Mouse (Mus musculus) gastrocnemius, postnatal 25 days (tissue): Measurements from ENCODE around the gene Anxa3. TPM values are rescaled to one million over a fixed set of nuclear protein-coding genes. Genes with fewer than 3 reads are reported as not detected.

Source experiments
- DNase-seq: peaks from one replicate; pipeline ENCODE4 v3.0.0; 2022
- long read RNA-seq, 2 experiments: library from polyadenylated mRNA; stranded (forward); transcript quantifications; one replicate each; pipeline ENCODE4 v2.0.0; 2021
- total RNA-seq, 2 experiments: library from RNA; stranded (reverse); gene quantifications; 1 replicate in 1 of 2; 2 replicates in 1 of 2; pipeline ENCODE4 v1.2.3; 2021

Anxa3 gene
- 10 to 100 TPM; 20.2 to 20.5 TPM for total RNA-seq
- long read RNA-seq, experiment 1, transcript Anxa3-201 (13 exons, 1,595 nt): major isoform, 12 of 14 reads
- long read RNA-seq, experiment 1, partial matches to known transcripts: 1 of 14 reads
- long read RNA-seq, experiment 1, other reads (novel, unspliced or antisense): 1 of 14 reads
- long read RNA-seq, experiment 2, transcript Anxa3-201 (13 exons, 1,595 nt): major isoform, 15 of 15 reads
- long read RNA-seq, experiment 2, partial matches to known transcripts: 0 of 15 reads
- long read RNA-seq, experiment 2, other reads (novel, unspliced or antisense): 0 of 15 reads

DNA sequence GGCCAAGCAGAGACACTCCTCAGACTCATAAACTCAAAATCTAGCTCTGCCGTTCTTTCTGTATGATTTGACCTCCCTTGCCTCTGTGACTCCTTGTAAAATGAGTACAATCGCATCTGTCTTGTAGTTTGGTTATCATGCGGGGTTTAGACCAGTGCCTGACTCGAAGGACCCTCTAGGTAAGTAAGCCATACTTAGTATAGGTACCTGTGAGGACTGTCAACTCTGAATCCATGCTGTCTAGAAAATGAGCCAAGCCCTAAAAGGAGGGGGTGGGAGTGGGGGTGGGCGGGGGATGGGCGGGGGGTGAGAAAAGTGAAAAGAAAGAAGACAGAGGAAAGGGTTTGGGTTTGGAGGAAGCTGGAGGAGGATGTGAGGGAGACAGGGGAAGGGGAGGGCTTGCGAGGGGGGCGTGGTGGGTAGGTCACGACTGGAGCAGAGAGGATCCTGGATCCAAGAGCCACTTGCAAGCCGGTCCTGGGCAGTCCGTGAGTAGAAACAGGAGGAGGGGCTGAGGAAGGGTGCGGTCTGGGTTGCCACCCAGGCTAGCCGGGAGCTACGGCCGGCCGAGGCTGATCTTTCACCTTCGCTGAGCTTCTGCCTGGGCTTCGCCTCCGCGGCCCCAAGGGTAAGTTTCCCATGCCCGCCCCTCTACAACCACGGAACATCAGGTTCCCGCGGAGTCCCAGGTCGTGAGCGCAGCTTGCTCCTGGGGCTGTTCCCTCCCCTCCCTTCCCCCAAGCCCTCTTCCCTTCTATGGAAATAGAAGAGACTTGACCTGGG, at the start of gene Anxa3:
Gene Anxa3 (plus strand): TSS at position 404 of the 783 bp plus-strand sequence.
- DNase-seq: peak; percentile 71

DNA sequence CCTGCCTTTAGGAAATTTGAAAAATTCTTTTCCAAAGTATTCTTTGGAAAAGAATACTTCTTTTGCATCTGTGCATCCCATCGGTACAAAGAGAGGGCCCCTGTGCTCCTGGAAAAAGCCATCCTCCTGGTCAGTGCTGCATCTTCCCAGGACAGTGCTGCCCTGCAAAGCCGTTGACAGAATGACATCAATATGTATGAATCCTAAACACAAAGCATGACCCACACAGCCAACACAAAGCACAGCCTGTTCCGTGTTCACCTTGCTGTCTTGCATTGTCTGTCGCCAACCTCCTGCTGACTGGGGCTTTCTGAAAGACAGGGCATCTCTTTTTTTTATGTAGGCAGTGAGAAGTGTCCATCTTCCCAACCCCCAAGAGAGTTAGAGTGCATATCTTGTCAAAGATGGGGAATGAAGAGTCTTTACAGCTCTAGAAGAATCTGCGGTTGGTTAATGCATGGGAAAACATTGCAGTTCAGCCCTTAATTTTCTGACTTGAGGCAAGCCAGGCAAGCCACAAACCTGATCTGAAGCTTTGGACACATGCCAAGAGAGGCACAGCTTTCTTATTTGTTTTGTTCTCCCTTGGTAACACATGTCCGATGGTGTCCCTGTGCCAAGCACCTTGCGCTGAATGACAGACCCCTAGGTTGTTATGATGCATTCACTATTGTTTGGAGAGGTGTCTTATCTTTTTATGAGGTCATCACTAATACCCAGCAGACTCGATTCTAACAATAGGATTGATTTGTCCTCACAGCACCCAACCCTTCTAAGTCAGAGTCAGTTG, 45.7 kb upstream of the Anxa3 start:
- no peak for DNase-seq

GRCm38 (mm10) chr5:96757615-96758014, 35.5 kb upstream of the Anxa3 start:
- no peak for DNase-seq

DNA sequence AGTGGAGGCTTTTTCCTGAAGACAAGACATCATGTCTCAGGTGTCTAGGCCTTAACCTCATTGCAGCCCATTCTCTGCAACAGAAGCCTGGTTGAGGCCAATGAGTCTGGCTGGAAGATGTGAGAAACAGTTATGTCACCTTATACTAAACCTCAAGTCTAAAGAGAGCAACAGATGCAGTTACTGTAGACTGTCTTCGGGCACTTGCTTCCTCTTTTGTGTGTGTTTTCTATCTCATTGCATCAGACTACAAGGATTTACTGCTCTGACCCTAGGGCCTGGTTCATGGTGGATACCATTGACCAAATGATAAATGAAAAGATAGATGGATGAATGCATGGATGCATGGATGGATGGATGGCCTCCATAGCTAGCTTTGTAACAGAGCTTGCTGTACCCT, 31.1 kb upstream of the Anxa3 start:
- no peak for DNase-seq

- no peak for DNase-seq
Observed at GRCm38 (mm10) chr5:96768846-96769471, 24.2 kb upstream of the Anxa3 start.

DNA sequence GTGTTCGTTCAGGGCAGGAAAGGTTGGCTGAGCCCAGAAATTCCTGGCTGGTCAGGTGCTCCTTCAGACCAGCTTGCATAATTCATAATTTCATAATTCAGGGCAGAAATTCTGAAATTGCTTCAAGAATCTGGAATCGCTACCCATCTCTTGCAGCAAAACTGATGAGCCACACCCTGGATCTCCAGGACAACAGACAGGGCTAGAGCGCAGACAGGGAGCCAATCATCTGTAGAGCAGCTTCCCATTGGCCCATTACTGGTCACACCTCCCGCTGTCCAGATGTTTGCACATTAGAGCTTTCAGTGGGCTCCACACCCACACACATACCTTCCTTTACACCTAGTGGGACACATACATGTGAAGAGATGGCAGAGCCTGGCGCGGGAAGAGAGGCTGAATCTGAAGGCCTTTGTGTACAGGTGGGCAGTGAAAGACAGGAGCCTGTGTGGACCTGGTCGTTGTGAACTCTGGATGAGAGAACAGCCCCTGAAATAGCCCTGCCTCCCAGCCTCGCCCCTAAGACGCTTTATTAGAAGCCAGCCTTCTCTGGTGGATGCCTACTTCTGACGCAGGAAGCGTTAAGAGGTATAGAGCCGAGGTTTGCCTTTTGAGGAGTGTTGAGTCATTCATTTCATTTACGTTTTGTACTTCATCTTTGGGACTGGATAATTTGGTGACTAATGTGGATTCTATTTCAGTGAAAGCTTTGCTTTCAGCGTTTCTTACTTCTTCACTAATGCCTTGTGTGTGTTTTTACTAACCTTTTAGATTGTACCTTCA, 9.4 kb upstream of the Anxa3 start:
- DNase-seq: no peak

- DNase-seq: no peak
Observed at GRCm38 (mm10) chr5:96785096-96785495, 8.0 kb upstream of the Anxa3 start.

- DNase-seq: no peak
Observed at GRCm38 (mm10) chr5:96792422-96792821, 717 bp upstream of the Anxa3 start.

- no peak for DNase-seq
Observed at GRCm38 (mm10) chr5:96793953-96794635, 955 bp downstream of the Anxa3 start.

DNA sequence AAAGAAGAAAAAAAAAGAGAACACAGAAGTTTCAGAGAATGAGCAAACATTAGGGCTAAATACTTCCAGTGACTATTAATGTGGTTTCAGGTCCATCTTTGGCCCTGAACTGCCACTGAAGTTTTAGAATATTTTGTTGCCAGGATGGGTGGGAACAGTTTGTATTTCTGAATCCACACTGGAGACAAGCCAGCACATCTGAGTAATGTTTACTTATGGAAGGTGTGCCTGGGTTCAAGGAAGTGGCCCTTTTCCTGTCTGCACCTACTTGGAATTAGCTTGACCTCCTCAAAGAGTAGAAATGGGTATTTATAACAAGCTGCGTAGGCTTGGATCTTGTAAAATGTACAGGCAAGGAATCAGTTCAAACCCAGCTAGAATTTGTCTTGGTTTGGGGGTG, 2.6 kb downstream of the Anxa3 start:
- DNase-seq: no peak

GRCm38 (mm10) chr5:96797465-96797864, 4.3 kb downstream of the Anxa3 start:
- no peak for DNase-seq

- no peak for DNase-seq
Observed at GRCm38 (mm10) chr5:96799165-96799564, 6.0 kb downstream of the Anxa3 start.

DNA sequence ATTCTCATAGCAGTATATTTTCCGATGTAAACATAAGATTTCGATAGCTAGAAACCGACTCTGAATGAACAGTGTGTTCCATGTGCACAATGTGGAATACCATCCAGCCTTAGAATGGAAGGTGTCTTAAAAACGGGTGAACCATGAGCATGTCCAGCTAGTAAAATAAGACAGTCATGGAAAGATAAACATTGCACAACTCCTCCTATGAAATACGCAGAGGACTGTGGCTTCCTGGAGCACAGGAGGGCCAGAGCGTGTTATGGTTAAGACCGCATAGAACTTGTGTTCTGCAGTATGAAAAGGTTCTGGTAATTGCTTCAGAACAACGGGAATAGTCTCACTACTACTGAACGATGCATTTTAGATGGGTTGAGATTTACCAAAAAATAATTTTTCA, 6.8 kb downstream of the Anxa3 start:
- no peak for DNase-seq

DNA sequence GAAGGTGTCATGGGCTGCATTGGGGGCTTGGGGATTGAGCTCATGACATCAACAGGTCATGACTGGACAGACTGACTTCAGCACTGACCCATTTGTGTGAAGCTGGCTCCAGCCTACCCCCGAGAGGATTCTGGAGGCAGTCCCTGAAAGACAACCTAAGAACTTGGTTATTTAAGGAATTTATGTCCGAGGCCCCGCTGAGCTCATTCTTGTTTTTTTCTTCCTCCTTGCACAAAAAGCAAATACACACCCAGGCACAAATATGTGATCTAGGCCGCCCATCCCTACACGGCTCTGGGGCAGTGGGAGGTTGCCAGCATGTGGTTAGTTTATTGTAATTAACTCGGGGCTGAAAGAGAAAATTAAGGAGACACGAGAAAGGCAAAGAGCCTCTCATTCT, 9.0 kb downstream of the Anxa3 start:
- peak; percentile 16 for DNase-seq

- peak; percentile 75 for DNase-seq
Observed at GRCm38 (mm10) chr5:96803091-96803490, 10.0 kb downstream of the Anxa3 start.

GRCm38 (mm10) chr5:96804304-96804703, 11.2 kb downstream of the Anxa3 start:
- no peak for DNase-seq

DNA sequence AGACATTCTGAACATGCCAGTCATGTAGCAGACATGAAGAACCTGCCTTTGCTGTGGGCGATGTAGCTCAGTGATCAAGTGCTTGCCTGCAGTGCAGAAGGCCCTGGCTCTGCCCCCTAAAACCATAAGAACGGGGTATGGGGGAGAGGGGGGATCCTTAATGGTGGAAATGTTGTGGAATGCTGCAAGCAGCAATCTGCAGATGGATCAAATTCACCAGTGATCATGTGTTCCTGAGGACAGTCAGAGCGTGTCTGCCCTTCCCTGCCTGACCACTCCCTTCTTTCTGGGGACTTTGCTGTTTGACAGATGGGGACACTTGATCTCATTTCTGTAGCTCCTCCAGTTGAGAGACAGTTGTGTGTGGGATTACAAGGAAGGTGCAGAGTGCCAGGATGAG, 11.7 kb downstream of the Anxa3 start:
- no peak for DNase-seq

DNA sequence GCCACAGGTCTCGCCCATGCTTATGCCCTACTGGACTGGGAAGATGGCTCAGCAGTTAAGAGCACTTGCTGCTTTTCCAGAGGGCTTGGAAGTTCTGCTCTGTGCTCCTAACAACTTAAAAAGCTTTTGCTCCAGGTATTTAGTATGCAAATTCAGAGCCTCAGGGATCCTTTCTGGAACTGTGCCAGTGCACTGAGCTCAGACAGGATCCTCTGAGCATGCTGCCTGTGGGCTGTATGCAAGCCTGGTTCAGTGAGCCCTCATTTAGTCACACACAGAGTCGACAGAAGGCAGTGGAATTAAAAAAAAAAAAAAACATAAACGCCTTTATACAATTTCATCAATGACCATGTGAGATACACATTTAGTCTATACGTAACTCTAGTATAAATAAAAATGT, 17.5 kb downstream of the Anxa3 start:
- DNase-seq: no peak

DNA sequence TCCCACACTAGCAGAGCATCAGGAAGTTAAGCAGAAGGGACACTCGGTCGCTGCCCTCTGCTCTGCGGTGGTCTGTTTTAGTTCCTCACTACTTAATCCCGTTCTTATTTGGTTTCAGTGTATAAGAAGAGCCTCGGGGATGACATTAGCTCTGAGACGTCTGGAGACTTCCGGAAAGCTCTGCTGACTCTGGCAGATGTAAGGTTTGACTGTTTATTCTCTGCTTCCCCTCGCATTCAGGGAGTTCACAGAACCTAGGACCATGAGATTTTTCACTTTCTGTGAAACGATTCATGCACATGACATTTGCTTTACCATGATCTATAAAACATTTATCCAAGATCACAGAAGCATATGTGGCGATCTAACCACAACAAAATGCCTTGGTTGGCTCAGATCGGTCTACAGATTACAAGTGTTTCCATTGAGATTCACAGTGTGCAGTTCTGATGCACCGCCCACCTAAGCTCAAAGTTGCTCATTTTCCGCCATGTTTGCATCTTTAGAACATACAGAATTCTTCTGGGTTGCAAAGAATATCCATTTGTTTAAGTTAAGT, 31.7 kb downstream of the Anxa3 start:
- no peak for DNase-seq

- DNase-seq: no peak
Observed at GRCm38 (mm10) chr5:96827176-96827575, 34.0 kb downstream of the Anxa3 start.

- DNase-seq: peak; percentile 14
Observed at GRCm38 (mm10) chr5:96834338-96834737, 41.2 kb downstream of the Anxa3 start.
